ENCODE assay signal across 8 mouse cellular contexts in the genomic region with DNA sequence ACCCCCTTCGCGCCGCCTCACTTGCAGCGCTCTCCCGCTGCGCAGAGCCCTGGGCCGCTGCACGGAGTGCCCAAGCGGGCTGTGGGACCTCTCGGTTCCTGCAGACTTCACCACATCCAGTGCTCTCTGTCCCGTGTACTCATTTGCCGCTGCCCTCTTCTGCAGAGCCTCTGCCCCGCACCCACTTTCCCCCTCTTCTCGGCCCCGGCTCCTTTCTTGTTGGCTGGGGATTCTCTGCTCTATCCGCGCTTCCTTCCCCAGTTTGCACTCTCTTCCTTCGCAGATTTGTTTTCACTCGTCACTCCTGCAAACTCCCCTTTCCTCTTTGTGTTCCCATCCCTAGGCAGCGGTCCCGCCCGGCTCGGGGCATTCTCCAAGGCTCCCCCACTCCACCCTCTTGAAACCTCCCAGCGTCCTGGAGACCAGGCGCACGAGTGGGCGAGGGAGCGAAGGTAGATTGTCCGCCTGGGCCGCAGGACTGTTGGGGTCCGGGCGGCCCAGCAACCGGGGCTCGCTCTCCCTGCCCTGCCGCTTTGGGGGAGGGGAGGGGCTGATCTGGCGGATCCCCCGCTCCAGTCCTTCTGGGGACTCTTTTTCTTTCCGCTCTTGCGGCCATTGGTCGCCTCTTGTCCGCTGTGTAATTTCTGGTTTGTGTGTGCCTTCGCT. TPM values are rescaled to one million over a fixed set of nuclear protein-coding genes. Genes with fewer than 3 reads are reported as not detected.
DNase-seq lines count a peak whose midpoint lies in the region; ATAC-seq and TF ChIP-seq lines count a peak whose summit lies in the region.

No protein-coding gene starts in this region.

- no peak for ATAC-seq in activated CD4-positive, CD25-positive, alpha-beta regulatory T cell, adult 4 months

- no peak for TF ChIP-seq CTCF in lung, adult 2 months (IDR thresholded peaks at IDR 0.05; ENCODE audit: insufficient read depth, low read length)

- 1% methylated on average over 42 of the region's 42 CpGs for WGBS in lung, adult 2 months

- peak overlapping the region; percentile 86 for H3K4me3 ChIP-seq in lung, adult 2 months (replicated peaks; ENCODE audit: extremely low read depth, low read depth, low read length)

- 0 out of 2 replicates have a peak, but pooled peaks cover 8% of the 10 kb centered on the region for H3K4me1 ChIP-seq in lung, adult 2 months (ENCODE audit: control insufficient read depth, insufficient read depth, low read length)

- TF ChIP-seq POLR2A in lung, adult 2 months (IDR thresholded peaks at IDR 0.05; ENCODE audit: borderline replicate concordance, extremely low read depth, low read depth, low read length): no peak

- DNase-seq in layer of hippocampus, postnatal 25 days (ENCODE audit: extremely low spot score in 1 of 2, low spot score in 1 of 2): peak; percentile 25 to 48
- DNase-seq in layer of hippocampus, postnatal 14 days (ENCODE audit: low spot score in 2 of 2): no peak
- DNase-seq in embryo, embryonic 9.5 days (ENCODE audit: extremely low spot score): peak; percentile 75
- peak; percentile 13 for DNase-seq in heart, adult 8-10 months (ENCODE audit: low spot score)
- peak; percentile 64 for DNase-seq in kidney, adult 18-20 months
- DNase-seq in lung, adult 2 months: peak; percentile 46
- DNase-seq in ovary, postnatal 10 days (ENCODE audit: low spot score): peak; percentile 44

RNA-seq across cellular contexts. Expression of a gene that starts 1.0 kb away (rescaled TPM):
- 10 to 100 TPM; 30.0 to 32.0 TPM for total RNA-seq in layer of hippocampus, postnatal 25 days (2021)
- total RNA-seq in layer of hippocampus, postnatal 14 days (2021): 10 to 100 TPM; 39.3 to 54.8 TPM
- total RNA-seq in heart, adult 8-10 months (2022): 1 to 10 TPM; 2.6 to 3.6 (median 2.9) TPM
- polyA plus RNA-seq in lung, adult 2 months (2012; rRNA removed): 41.8 and 43.1 TPM in 2 replicates
- polyA plus RNA-seq in activated CD4-positive, CD25-positive, alpha-beta regulatory T cell, adult 4 months (2017; shearing (Covaris generic)): not detected

Comparison
In these comparisons a context has a peak if more than half of its experiments do, and no peak if none do; other contexts are left out.
1. DNase-seq: peak in layer of hippocampus, postnatal 25 days (2 of 2), embryo, embryonic 9.5 days (single experiment), heart, adult 8-10 months (single experiment), kidney, adult 18-20 months (single experiment), lung, adult 2 months (single experiment) and ovary, postnatal 10 days (single experiment); none in layer of hippocampus, postnatal 14 days (0 of 2).
2. RNA of a gene that starts 1.0 kb away (total RNA-seq): 39.3 to 54.8 TPM in layer of hippocampus, postnatal 14 days and 30.0 to 32.0 TPM in layer of hippocampus, postnatal 25 days; 2.6 to 3.6 TPM in heart, adult 8-10 months; every median in the first group is over 4 times any median in the second.